Mouse (Mus musculus) liver, adult 2 months (tissue): Measurements from ENCODE around the gene Ager.

Experiments used
- CTCF ChIP-seq: fragments of 200-500 bp; IDR thresholded peaks from 2 replicates; pipeline ENCODE4 v1.5.1; 2011; ENCODE audit warnings: low read depth, low read length, control low read depth
- POLR2A ChIP-seq: fragments of 200-500 bp; IDR thresholded peaks from 2 replicates; pipeline ENCODE4 v1.6.1; 2011; ENCODE audit warnings: low read length, control low read depth; ENCODE audit not compliant: insufficient read depth; ENCODE audit errors: extremely low read depth

GRCm38 (mm10) chr17:34585121-34585520 lies 12.5 kb upstream of the Ager start:
- TF ChIP-seq CTCF (no peak), POLR2A (no peak)
